Mouse (Mus musculus) MEL (cell line): ENCODE measurements at regions not wholly inside any gene's neighbourhood (a gene's known extent, or its start where the extent isn't known, plus 50 kb on each side); places are given as distances from the start of the nearest gene placed in this dataset.
"Not testable (repeated sequence)": the region's sequence is repeated elsewhere in the genome, so short reads cannot be mapped to it uniquely, and the experiment has no call there.

Source experiments
- DNase-seq: peaks from one replicate; pipeline ENCODE4 v3.0.0; 2011; ENCODE audit warnings: low read depth, low spot score
- H3K27ac ChIP-seq: 2 replicates; pipeline ENCODE4 v1.5.1; 2012; ENCODE audit warnings: low read depth, mild to moderate bottlenecking, control low read depth, low read length, moderate library complexity; ENCODE audit not compliant: control insufficient read depth
- H3K27me3 ChIP-seq, 2 experiments: fragments of 150-350 bp in 1 of 2; sonication (generic) in 1 of 2; 2 replicates each; pipeline ENCODE4 v1.6.1; 2012; ENCODE audit warnings: low read length in 2 of 2, mild to moderate bottlenecking in 2 of 2, improper control_type of control experiment in 1 of 2, moderate library complexity in 1 of 2; ENCODE audit not compliant: insufficient read depth in 2 of 2, control insufficient read depth in 1 of 2
- H3K36me3 ChIP-seq, 2 experiments: 2 replicates each; pipeline ENCODE4 v1.6.1; 2012 to 2014; ENCODE audit warnings: low read length in 2 of 2, improper control_type of control experiment in 1 of 2, inconsistent platforms in 1 of 2, mild to moderate bottlenecking in 1 of 2; ENCODE audit not compliant: insufficient read depth in 2 of 2, control insufficient read depth in 1 of 2
- H3K4me1 ChIP-seq, 2 experiments: fragments of 150-350 bp in 1 of 2; sonication (generic) in 1 of 2; 2 replicates each; pipeline ENCODE4 v1.6.1; 2012; ENCODE audit warnings: low read length in 2 of 2, improper control_type of control experiment in 1 of 2, mild to moderate bottlenecking in 1 of 2; ENCODE audit not compliant: insufficient read depth in 2 of 2, control insufficient read depth in 1 of 2
- H3K4me3 ChIP-seq, 2 experiments: fragments of 150-350 bp in 1 of 2; sonication (generic) in 1 of 2; 2 replicates each; pipeline ENCODE4 v1.5.1; 2012; ENCODE audit warnings: low read depth in 2 of 2, low read length in 2 of 2, mild to moderate bottlenecking in 2 of 2, moderate library complexity in 2 of 2, control low read depth in 1 of 2, improper control_type of control experiment in 1 of 2; ENCODE audit not compliant: control insufficient read depth in 1 of 2, insufficient read depth in 1 of 2
- H3K79me2 ChIP-seq: 2 replicates; pipeline ENCODE4 v1.6.1; 2012; ENCODE audit warnings: mild to moderate bottlenecking, low read length, moderate library complexity; ENCODE audit not compliant: control insufficient read depth, poor library complexity, insufficient read depth
- H3K9ac ChIP-seq: 2 replicates; pipeline ENCODE4 v1.6.1; 2012; ENCODE audit warnings: low read depth, mild to moderate bottlenecking, control low read depth, low read length, moderate library complexity; ENCODE audit not compliant: control insufficient read depth, poor library complexity, severe bottlenecking
- H3K9me3 ChIP-seq: fragments of 150-350 bp; sonication (generic); replicated peaks from 2 replicates; pipeline ENCODE4 v1.6.1; 2012; ENCODE audit warnings: mild to moderate bottlenecking, low read length, improper control_type of control experiment, moderate library complexity; ENCODE audit not compliant: insufficient read depth
- GABPA ChIP-seq: IDR thresholded peaks from 2 replicates; pipeline ENCODE4 v1.6.1; 2012; ENCODE audit warnings: low read depth, mild to moderate bottlenecking, inconsistent platforms, low read length, improper control_type of control experiment, moderate library complexity
- MAFK ChIP-seq: IDR thresholded peaks from 2 replicates; pipeline ENCODE4 v1.6.1; 2011; ENCODE audit warnings: low read depth, mild to moderate bottlenecking, low read length, improper control_type of control experiment, borderline replicate concordance
- MXI1 ChIP-seq: IDR thresholded peaks from 2 replicates; pipeline ENCODE4 v1.6.1; 2011; ENCODE audit warnings: mild to moderate bottlenecking, low read depth, low read length, improper control_type of control experiment
- RAD21 ChIP-seq: IDR thresholded peaks from 2 replicates; pipeline ENCODE4 v1.6.1; 2011; ENCODE audit warnings: mild to moderate bottlenecking, low read depth, low read length, improper control_type of control experiment
- SIN3A ChIP-seq: IDR thresholded peaks from 2 replicates; pipeline ENCODE4 v1.6.1; 2012; ENCODE audit warnings: low read length, improper control_type of control experiment, inconsistent platforms
- USF1 ChIP-seq: IDR thresholded peaks from 2 replicates; pipeline ENCODE4 v1.6.1; 2014; ENCODE audit warnings: low read depth, mild to moderate bottlenecking, inconsistent platforms, low read length, improper control_type of control experiment, moderate library complexity
- ZC3H11A ChIP-seq: IDR thresholded peaks from 2 replicates; pipeline ENCODE4 v1.6.1; 2012; ENCODE audit warnings: low read depth, mild to moderate bottlenecking, inconsistent platforms, low read length, improper control_type of control experiment

DNA sequence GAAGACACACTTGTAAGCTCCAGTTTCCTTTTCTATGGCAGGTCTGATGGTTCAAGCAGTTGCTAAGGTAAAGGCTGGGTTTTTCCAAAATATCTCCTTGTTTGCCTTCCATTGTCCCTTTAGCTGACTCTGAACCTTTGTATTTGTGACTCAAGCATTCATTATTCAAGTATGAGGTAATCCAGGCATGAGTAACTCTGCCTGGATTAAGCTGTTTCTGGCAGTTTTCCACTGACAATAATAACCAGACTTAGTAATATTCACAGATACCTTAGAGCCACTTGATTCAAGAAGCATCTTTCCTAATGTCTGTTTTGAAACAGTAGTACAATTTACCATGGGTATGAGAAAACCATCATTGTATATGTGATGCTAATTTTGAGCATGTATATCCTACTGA, 805.6 kb downstream of the Trib2 start:
- no peak overlapping the region for H3K9ac ChIP-seq
- H3K4me1 ChIP-seq = no peaks in the 10 kb centered on the region
- H3K4me3 ChIP-seq = no peak overlapping the region
- H3K9me3 ChIP-seq = no peaks in the 10 kb centered on the region
- no peaks in the 10 kb centered on the region for H3K36me3 ChIP-seq
- no peak for DNase-seq
- no peaks in the 10 kb centered on the region for H3K79me2 ChIP-seq
- H3K27ac ChIP-seq = no peak overlapping the region
- no peaks in the 10 kb centered on the region for H3K27me3 ChIP-seq
- no peak for TF ChIP-seq GABPA
- no peak for TF ChIP-seq USF1
- TF ChIP-seq MAFK = no peak
- no peak for TF ChIP-seq ZC3H11A
- no peak for TF ChIP-seq MXI1
- TF ChIP-seq RAD21 = no peak
- no peak for TF ChIP-seq SIN3A

DNA sequence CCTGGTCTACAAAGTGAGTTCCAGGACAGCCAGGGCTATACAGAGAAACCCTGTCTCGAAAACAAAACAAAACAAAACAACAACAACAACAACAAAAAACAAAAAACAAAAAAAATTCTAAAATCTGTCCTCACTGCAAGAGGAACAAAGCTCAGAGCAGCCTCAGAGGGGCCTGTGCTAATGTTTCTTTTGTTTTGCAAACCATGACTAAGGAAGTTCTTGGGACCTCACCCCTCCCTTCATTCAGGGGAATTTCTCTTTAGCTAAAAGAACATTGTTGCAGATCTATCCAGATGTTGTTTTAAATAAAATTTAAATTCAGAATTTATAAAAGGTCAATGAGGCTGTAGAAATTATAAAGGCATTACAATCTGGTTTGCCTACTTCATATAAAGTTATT, 814.3 kb downstream of the Trib2 start:
- not testable (repeated sequence) for H3K27ac ChIP-seq, H3K4me3 ChIP-seq, H3K79me2 ChIP-seq, H3K9ac ChIP-seq, H3K9me3 ChIP-seq, H3K27me3 ChIP-seq, H3K36me3 ChIP-seq, H3K4me1 ChIP-seq, DNase-seq
